Mouse (Mus musculus): Measurements from ENCODE around the gene Pip4k2c.

Pip4k2c gene

DNA sequence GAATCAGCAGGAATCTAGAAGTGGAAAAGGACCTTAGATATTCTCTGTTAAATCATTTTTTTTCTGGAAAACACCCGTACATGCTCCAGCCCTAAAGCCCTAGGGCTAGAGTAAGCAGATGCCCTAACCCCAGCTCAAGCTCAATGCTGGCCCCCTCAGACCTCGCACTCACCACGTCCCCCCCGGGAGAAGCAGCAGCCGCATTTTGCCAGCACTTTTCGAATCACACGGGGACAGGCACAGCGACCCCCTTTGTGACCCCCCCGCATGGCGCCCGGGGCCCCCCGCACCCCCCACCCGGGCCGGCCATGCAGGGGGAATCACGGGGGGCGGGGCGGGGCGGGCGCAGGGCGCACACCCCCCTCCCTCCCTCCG is 23.3 kb downstream of the Pip4k2c start:
- DNase-seq = no peak

DNA sequence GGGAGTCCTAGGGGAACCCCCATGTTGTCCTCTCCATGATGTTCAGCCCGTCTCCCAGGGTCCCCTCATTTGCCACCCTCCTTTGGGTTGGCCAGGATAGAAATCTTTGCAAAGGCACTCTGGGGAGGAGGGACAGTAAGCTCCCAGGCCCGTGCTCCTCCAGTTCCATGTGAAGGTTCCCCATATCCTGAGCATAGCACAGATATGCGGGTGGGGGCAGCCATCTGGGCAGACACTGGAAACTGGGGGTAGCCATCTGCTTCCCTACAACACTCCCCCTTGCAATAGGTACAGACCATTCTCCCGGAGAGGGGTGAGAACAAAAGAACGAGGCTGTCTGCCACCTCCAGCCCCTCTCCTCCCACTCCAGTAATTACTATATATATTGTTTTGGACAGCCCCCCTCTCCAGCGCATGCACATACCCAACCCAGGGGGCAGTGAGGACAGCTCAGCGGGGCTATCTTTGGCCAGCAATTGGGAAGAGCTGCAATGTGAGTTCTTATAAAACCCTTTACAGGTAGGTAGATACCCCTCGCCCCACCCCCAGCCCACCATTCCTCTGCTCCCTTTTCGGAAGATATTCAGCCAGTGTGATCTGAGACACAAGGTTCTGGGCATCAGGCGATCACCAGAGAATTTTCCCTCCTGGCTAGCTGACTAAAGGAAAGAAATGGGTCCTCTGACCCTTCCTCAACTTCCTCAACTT is 23.9 kb downstream of the Pip4k2c start:
- DNase-seq = no peak

- no peak for DNase-seq
These were observed 24.9 kb downstream of the Pip4k2c start for GRCm38 (mm10) chr10:127186451-127186850.

- DNase-seq = no peak
These were observed 25.9 kb downstream of the Pip4k2c start for GRCm38 (mm10) chr10:127185506-127185905.

GRCm38 (mm10) chr10:127185101-127185500 is 26.3 kb downstream of the Pip4k2c start:
- no peak for DNase-seq

- no peak for DNase-seq
These were observed 27.6 kb downstream of the Pip4k2c start for GRCm38 (mm10) chr10:127183759-127184158.

- no peak for DNase-seq
These were observed 28.8 kb downstream of the Pip4k2c start for GRCm38 (mm10) chr10:127182624-127183023.

DNA sequence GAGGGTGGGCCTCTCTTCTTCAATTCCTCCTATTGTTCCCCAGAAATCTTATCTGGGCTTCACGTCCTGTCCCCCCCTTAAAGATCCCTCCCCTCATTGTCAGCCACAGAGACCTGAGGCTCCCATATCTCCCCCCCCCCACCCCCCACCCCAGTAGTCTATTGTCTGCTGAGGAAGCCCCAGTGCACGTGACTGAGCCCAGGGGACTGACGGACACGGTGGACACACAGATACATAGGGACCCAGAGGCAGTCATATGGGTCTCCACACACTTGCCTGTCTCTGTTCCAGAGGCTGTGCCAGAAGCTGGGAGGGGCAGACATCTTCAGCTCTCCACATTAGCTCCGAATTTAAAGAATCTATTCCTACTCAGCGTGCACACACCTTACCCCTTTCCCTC is 29.8 kb downstream of the Pip4k2c start:
- DNase-seq = no peak

DNA sequence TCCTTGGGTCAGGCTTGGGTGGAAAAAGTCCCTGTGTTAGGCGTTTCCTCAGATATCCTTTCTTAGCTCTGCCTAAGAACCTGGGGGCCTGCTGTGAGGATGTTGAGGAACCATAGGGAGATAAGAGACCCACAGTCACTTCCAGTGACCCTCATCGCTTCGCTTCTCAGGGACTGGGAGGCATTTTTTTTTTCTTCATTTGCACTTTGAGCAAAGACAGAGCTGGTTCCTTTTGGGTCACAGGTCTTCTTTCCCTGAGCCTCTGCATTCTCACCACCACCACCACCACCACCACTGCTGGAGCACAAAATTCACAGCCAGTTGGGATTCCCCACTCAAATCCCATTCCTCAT is 30.7 kb downstream of the Pip4k2c start:
- DNase-seq = no peak

DNA sequence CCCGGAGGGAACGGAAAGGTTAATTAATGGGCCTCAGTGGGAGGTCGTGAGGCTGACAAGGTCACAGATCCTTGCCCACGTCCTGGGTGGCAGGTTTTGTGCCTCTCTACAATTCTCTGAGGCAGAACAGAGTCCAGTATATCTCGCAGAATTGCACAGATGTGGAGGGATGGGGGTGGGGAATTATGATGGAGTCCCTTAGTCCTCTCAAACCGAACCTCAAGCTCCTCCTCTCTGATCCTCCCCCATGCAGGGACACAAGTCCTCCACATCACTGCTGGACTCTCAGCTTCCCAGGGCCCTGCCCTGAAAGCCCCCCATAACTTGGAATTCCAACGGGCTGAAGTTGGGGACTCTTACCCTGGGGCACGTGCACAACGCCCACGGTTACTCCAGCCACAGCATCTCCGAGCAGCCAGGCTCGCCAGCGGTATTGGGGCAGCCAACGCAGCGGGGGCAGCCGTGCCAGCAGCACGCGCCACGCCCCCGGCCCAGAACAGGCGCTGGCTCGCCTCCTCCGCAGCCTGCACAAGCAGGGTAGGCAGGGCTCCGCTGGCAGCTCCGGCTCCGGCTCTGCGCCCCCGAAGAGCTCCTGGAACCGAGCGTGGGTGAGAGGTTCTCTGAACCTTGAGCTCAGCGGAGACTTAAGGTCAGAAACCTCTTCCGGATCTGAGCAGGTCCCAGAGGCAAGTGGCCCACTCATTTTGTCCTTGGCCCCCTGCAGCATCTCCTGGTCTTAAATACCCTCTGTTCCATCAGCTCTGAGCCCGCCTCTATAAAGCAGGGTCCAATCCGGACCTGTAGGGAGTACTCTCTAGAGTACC is 31.3 kb downstream of the Pip4k2c start, which contains the start of gene Slc26a10:
Slc26a10 (minus strand) TSS at position 775 of the 824 bp plus-strand sequence.
- DNase-seq = no peak

GRCm38 (mm10) chr10:127178286-127179027 is 32.9 kb downstream of the Pip4k2c start:
- DNase-seq = no peak

- DNase-seq = peak; percentile 85
These were observed 33.7 kb downstream of the Pip4k2c start for GRCm38 (mm10) chr10:127177719-127178118.

GRCm38 (mm10) chr10:127177235-127177634 is 34.1 kb downstream of the Pip4k2c start:
- DNase-seq = no peak

DNA sequence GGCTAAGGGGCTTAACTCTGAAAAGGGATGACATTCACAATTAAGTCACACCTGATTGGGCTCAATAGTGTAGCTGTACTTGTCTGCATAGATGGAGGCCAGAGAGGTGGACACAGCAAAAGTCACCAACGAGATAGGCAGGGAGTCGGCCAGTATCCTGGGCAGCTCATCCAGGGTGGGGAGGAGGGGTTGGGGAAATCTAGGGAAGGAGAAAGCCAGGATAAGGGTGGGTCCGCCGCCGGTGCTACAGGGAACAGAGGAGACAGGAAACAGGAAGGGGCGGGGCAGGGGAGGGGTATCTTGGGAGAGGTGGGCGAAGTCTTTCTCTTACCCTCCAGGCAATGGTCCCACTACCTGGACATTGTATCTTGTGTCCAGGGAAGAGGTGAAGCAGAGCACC is 34.6 kb downstream of the Pip4k2c start:
- DNase-seq = no peak

- no peak for DNase-seq
These were observed 35.2 kb downstream of the Pip4k2c start for GRCm38 (mm10) chr10:127176228-127176627.

DNA sequence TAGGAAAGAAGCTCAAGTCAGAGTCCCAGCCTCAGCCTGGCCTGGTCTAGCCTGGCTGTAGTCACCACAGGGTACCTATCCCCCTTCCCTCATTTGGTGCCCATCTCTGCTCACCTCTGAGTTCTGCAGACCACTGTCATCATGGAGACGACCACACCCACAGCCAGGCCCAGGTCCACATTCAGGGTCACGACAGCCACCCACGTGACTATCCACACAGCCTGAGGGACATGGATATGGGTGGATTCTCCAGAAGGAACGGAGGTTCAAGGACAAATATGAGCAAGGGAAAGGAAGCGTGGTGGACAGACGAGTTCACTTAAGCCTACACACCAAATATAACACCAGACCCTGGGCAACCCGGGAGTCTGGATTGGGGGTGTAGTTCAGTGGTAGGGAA is 37.2 kb downstream of the Pip4k2c start:
- DNase-seq = no peak

GRCm38 (mm10) chr10:127173148-127174065 is 38.0 kb downstream of the Pip4k2c start:
- no peak for DNase-seq

DNA sequence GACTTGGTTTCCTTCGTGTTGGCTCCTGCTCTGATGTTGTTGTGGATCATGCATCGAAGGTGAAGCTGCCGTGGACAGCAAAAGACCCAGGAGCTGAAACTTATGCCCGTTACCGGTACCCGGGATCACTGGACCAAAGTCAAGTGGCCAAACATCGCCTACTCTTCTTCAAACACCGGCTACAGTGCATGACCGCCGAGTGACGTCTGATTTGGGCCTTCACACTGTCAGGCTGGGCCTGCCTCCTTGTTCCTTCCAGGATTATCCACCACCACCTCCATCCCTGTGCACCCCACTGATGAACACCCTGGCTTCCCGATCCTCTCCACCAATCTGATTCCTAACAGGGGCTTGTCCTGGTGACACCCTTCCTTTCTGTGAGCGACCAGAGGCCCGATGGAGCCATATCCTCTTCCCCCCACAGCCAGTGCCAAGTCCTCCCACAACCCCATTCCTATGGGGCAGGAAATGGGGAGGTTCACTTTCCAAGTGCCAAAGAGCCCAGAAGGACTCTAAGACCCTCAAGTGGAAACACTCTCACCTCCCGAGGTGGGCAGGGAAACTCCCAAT is 39.7 kb downstream of the Pip4k2c start:
- DNase-seq = no peak

- peak; percentile 81 for DNase-seq
These were observed 40.5 kb downstream of the Pip4k2c start for GRCm38 (mm10) chr10:127170837-127171272.

DNA sequence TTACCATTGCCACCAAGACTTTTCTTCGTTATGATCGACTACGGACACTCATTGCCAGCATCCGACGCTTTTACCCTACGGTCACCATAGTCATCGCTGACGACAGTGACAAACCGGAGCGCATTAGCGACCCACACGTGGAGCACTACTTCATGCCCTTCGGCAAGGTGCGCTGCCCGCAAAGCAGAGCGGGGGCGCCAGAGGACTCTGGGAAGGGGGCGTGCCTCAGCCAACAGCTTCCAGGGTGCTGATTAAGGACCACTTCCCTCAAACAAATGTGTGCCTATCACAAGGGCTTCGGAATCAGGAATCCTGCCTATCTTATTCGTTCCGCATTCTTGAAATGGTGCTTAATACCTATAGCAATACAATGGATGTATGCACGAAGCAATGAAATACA is 41.4 kb downstream of the Pip4k2c start:
- peak; percentile 47 for DNase-seq

DNA sequence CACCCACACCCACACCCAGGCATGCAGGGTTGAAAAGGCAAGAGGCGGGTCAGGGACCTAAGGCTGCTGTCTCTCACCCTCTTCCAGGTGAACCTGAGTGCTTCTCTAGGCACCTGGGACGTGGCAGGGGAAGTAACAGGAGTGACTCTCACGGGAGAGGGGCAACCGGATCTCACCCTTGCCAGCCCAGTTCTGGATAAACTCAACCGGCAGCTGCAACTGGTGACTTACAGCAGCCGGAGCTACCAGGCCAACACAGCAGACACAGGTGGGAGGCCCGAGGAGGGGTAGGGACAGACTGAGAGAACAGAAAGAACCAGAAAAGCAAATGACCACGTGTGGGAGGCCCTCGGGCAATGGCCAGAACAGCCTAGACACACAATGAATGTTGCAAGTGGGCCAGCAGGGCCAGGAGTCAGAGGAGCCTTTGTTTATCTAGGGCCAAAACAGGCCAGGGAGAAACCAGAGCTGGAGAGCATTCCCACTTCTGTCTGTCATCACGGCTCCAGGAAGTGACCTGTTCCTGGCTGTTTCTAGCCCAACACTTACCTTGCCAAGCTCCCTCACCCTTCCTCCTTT is 43.7 kb downstream of the Pip4k2c start:
- peak; percentile 68 for DNase-seq

Measured in lung, postnatal 36 days (tissue).